In genomic region chr7:122415904-122416303, GRCm38 (mm10) we compare ENCODE assay signal across 19 mouse cellular contexts.
DNase-seq lines count a peak whose midpoint lies in the region; ATAC-seq lines count a peak whose summit lies in the region.
"Had no signal": no experiment of that assay in that cellular context is flagged by ENCODE, and none has a peak within 500 bp of the region (broad histone marks: within the 10 kb centered on the region; RNA-seq: fewer than 3 reads in every experiment).

No protein-coding gene starts in this region.

- H3K27me3 ChIP-seq in forebrain, embryonic 11.5 days (ENCODE audit: control insufficient read depth, insufficient read depth, low read length), result no peaks in the 10 kb centered on the region
- H3K27me3 ChIP-seq in forebrain, embryonic 10.5 days (ENCODE audit: poor library complexity, severe bottlenecking), result no peaks in the 10 kb centered on the region
- H3K27me3 ChIP-seq in midbrain, embryonic 13.5 days, result no peaks in the 10 kb centered on the region
- H3K27me3 ChIP-seq in midbrain, embryonic 10.5 days (ENCODE audit: low read depth, poor library complexity, severe bottlenecking), result no peaks in the 10 kb centered on the region
- no peaks in the 10 kb centered on the region for H3K27me3 ChIP-seq in hindbrain, embryonic 16.5 days (replicated peaks; ENCODE audit: control insufficient read depth, insufficient read depth, low read length)
- no peaks in the 10 kb centered on the region for H3K27me3 ChIP-seq in neural tube, embryonic 14.5 days (ENCODE audit: control insufficient read depth, insufficient read depth, low read length)
- H3K27me3 ChIP-seq: CH12.LX; embryonic facial prominence, embryonic 13.5 days had no signal

- no peaks in the 10 kb centered on the region for H3K4me1 ChIP-seq in forebrain, embryonic 11.5 days (replicated peaks; ENCODE audit: control insufficient read depth, insufficient read depth, low read length)
- H3K4me1 ChIP-seq in forebrain, embryonic 10.5 days, result peaks cover 3% of the 10 kb centered on the region; the same call in 1 of the 2 replicates
- peaks cover 5% of the 10 kb centered on the region for H3K4me1 ChIP-seq in midbrain, embryonic 13.5 days (replicated peaks)
- H3K4me1 ChIP-seq in midbrain, embryonic 10.5 days, result no peaks in the 10 kb centered on the region
- peaks cover 3% of the 10 kb centered on the region; the same call in 1 of the 2 replicates for H3K4me1 ChIP-seq in hindbrain, embryonic 16.5 days (ENCODE audit: control insufficient read depth, insufficient read depth, low read depth, low read length)
- peaks cover 5% of the 10 kb centered on the region; the same call in 1 of the 2 replicates for H3K4me1 ChIP-seq in neural tube, embryonic 14.5 days (ENCODE audit: control insufficient read depth, insufficient read depth, low read length)
- H3K4me1 ChIP-seq: embryonic facial prominence, embryonic 13.5 days had no signal

- no peak overlapping the region for H3K9ac ChIP-seq in forebrain, embryonic 11.5 days (ENCODE audit: low read length)
- no peak overlapping the region for H3K9ac ChIP-seq in midbrain, embryonic 13.5 days (replicated peaks)
- H3K9ac ChIP-seq in hindbrain, embryonic 16.5 days (ENCODE audit: low read depth, low read length), result no peak overlapping the region; the same call in 1 of the 2 replicates
- no peak overlapping the region for H3K9ac ChIP-seq in neural tube, embryonic 14.5 days (replicated peaks; ENCODE audit: low read depth, low read length)
- H3K9ac ChIP-seq: embryonic facial prominence, embryonic 13.5 days; lung, embryonic 14.5 days had no signal

- WGBS in forebrain, embryonic 11.5 days, result 78% methylated on average over 12 of the region's 12 CpGs
- 88% methylated on average over 12 of the region's 12 CpGs for WGBS in forebrain, embryonic 10.5 days
- 62% methylated on average over 12 of the region's 12 CpGs for WGBS in midbrain, embryonic 13.5 days
- 80% methylated on average over 12 of the region's 12 CpGs for WGBS in midbrain, embryonic 10.5 days
- 40% methylated on average over 12 of the region's 12 CpGs for WGBS in hindbrain, embryonic 16.5 days
- WGBS in neural tube, embryonic 14.5 days, result 40% methylated on average over 12 of the region's 12 CpGs

- H3K4me2 ChIP-seq in forebrain, embryonic 11.5 days (ENCODE audit: low read depth, low read length, severe bottlenecking), result no peak overlapping the region
- no peak overlapping the region for H3K4me2 ChIP-seq in midbrain, embryonic 13.5 days (replicated peaks)
- no peak overlapping the region for H3K4me2 ChIP-seq in hindbrain, embryonic 16.5 days (ENCODE audit: low read length)
- H3K4me2 ChIP-seq in neural tube, embryonic 14.5 days (ENCODE audit: low read depth, low read length), result no peak overlapping the region; the same call in 1 of the 2 replicates
- H3K4me2 ChIP-seq: embryonic facial prominence, embryonic 13.5 days; liver, embryonic 11.5 days; lung, embryonic 14.5 days had no signal

- no peaks in the 10 kb centered on the region for H3K36me3 ChIP-seq in forebrain, embryonic 11.5 days (ENCODE audit: control insufficient read depth, insufficient read depth, low read length)
- no peaks in the 10 kb centered on the region for H3K36me3 ChIP-seq in forebrain, embryonic 10.5 days (replicated peaks)
- H3K36me3 ChIP-seq in midbrain, embryonic 13.5 days, result no peaks in the 10 kb centered on the region
- H3K36me3 ChIP-seq in midbrain, embryonic 10.5 days, result no peaks in the 10 kb centered on the region
- H3K36me3 ChIP-seq in hindbrain, embryonic 16.5 days (ENCODE audit: control insufficient read depth, insufficient read depth, low read length), result no peaks in the 10 kb centered on the region
- H3K36me3 ChIP-seq in neural tube, embryonic 14.5 days (ENCODE audit: control insufficient read depth, insufficient read depth, low read length), result no peaks in the 10 kb centered on the region
- H3K36me3 ChIP-seq: embryonic facial prominence, embryonic 13.5 days had no signal

- H3K4me3 ChIP-seq in forebrain, embryonic 11.5 days (ENCODE audit: low read depth, low read length), result no peak overlapping the region
- H3K4me3 ChIP-seq in forebrain, embryonic 10.5 days, result no peak overlapping the region
- no peak overlapping the region for H3K4me3 ChIP-seq in midbrain, embryonic 13.5 days (replicated peaks)
- no peak overlapping the region for H3K4me3 ChIP-seq in midbrain, embryonic 10.5 days
- H3K4me3 ChIP-seq in hindbrain, embryonic 16.5 days (ENCODE audit: low read length), result no peak overlapping the region
- no peak overlapping the region for H3K4me3 ChIP-seq in neural tube, embryonic 14.5 days (ENCODE audit: low read depth, low read length)
- H3K4me3 ChIP-seq: embryonic facial prominence, embryonic 13.5 days had no signal

- H3K27ac ChIP-seq in forebrain, embryonic 11.5 days (ENCODE audit: low read depth, low read length), result no peak overlapping the region
- no peak overlapping the region for H3K27ac ChIP-seq in forebrain, embryonic 10.5 days
- H3K27ac ChIP-seq in midbrain, embryonic 13.5 days, result no peak overlapping the region
- H3K27ac ChIP-seq in midbrain, embryonic 10.5 days (replicated peaks), result no peak overlapping the region
- no peak overlapping the region for H3K27ac ChIP-seq in hindbrain, embryonic 16.5 days (ENCODE audit: low read depth, low read length)
- H3K27ac ChIP-seq in neural tube, embryonic 14.5 days (ENCODE audit: low read depth, low read length), result no peak overlapping the region
- H3K27ac ChIP-seq: embryonic facial prominence, embryonic 13.5 days; kidney, postnatal 0 days had no signal

- H3K9me3 ChIP-seq in forebrain, embryonic 11.5 days (ENCODE audit: control insufficient read depth, low read length), result no peaks in the 10 kb centered on the region
- no peaks in the 10 kb centered on the region for H3K9me3 ChIP-seq in forebrain, embryonic 10.5 days
- no peaks in the 10 kb centered on the region for H3K9me3 ChIP-seq in midbrain, embryonic 13.5 days
- no peaks in the 10 kb centered on the region for H3K9me3 ChIP-seq in midbrain, embryonic 10.5 days (replicated peaks)
- no peaks in the 10 kb centered on the region for H3K9me3 ChIP-seq in hindbrain, embryonic 16.5 days (ENCODE audit: control insufficient read depth, low read length)
- H3K9me3 ChIP-seq in neural tube, embryonic 14.5 days (ENCODE audit: control insufficient read depth, low read length), result no peaks in the 10 kb centered on the region
- H3K9me3 ChIP-seq: embryonic facial prominence, embryonic 13.5 days had no signal

- no peak for ATAC-seq in forebrain, embryonic 11.5 days (replicated peaks; ENCODE audit: low FRiP score)
- ATAC-seq in midbrain, embryonic 13.5 days, result 0 out of 2 replicates have a peak, but pooled peaks have one; percentile 11
- ATAC-seq in hindbrain, embryonic 16.5 days, result peak; percentile 45; the same call in 1 of the 2 replicates
- peak; percentile 65; the same call in 1 of the 2 replicates for ATAC-seq in neural tube, embryonic 14.5 days (ENCODE audit: low read depth)
- ATAC-seq: intestine, embryonic 16.5 days had no signal

- peak; percentile 17 for DNase-seq in forebrain, embryonic 11.5 days (ENCODE audit: low spot score)
- no peak for DNase-seq in forebrain, embryonic 10.5 days (ENCODE audit: extremely low spot score, low spot score)
- no peak for DNase-seq in midbrain, embryonic 10.5 days (ENCODE audit: low spot score)
- no peak for DNase-seq in adipocyte (ENCODE audit: low spot score)
- DNase-seq in cerebellum, adult 9-11 months, result no peak
- DNase-seq: cerebellum, adult 11-12 months; gastrocnemius, postnatal 10 days; layer of hippocampus, adult 9-11 months; left cerebral cortex, postnatal 4 days; lung, embryonic 14.5 days; thymus, adult 2 months had no signal
